Mouse (Mus musculus): ENCODE measurements around the gene BC049352.

BC049352 gene

DNA sequence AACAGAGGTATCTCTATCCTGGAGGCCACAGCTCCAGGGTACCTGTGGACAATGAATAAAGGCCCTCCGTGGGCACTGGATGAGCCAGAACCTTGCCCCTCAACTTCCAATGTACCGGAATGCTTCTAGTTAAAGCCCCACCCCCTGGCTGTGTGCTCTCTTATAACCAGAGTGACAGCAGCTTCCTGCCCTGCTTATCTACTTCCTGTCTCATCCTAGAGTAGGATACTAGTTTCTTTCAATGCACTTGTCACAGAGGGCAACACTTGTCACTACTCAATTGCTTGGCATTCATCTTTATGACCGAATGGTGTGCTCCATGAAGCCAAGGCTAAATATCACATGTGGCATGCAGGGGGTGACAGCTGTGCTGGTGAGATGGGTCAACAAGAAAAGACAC is 69.5 kb downstream of the BC049352 start:
- DNase-seq, result peak in 1 of 2 experiments; percentile 31

DNA sequence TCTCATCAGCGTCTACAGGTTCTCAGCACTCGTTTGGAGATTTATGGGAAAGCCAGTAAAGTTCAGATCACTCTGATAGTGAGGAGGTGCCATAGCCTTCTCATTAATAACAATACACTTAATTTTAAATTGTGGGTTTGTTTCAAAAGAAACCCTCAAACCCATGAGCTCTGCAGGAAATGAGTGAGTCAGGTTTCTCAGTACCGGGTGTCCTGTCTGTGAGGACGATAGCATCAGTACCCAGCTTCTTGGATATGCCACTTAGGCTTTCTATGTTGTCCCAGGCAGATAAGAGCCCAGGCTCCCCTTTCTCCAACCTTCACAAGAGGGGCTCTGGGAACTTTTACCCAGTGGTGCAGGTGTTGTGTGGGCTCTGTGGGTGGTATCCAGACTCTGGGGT is 70.2 kb downstream of the BC049352 start:
- DNase-seq, result no peak

DNA sequence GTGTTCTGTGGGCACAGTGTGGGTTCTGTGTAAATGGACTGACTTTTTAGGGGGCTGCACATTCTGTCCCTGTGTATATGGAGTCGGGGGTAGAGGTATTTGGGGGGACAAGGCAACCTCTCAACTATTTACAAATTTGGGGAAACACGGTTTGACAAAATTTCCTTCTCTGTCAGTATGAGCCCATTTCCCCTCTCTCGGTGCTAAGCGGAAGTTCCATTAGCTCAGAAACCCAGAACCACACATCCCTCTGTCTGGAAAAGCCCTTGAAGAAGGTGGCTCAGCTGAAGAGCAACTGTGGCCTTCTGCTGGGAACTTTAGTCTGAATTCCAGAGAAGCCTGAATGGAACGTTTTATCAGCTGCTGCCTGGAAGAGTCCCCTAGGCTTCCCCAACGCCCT is 70.6 kb downstream of the BC049352 start:
- no peak for DNase-seq

DNA sequence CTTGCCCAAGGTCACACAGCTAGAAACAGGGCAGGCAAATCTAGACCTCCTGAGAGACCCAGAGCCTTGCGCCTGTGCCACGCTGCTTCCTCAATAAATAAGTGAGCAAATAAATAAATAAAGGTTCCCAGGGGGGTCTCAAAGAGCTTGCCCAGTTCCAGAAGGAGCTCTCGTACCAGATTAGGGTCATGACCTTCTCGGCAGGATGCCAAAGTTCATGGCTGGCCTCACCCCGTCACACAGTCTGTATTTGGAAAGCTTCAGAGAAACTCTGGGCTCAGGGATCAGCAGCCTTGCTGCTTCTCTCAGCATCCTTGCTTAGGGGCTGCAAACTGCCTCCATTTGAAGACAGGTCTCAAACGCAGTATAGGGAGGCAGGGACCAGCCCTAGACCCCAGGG is 72.2 kb downstream of the BC049352 start:
- no peak for DNase-seq

DNA sequence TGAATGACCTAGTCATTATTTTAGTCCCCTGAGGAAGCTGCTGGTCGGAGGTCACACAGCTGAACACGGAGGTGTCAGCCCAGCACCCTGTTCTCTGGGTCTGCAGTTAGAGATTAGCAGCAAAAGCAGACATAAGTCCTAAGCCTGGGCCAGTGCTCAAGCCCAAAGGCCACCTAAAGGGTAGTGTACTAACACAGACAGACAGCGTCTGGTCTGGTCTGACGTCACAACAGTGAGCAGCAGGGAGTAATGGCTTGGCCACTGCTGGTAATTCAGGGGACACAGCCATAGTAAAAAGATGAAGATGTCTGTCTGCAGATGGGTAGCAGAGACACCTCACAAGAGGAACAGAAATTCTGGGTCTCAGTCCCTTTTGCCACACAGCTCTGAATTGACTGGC is 72.8 kb downstream of the BC049352 start:
- DNase-seq, result no peak

DNA sequence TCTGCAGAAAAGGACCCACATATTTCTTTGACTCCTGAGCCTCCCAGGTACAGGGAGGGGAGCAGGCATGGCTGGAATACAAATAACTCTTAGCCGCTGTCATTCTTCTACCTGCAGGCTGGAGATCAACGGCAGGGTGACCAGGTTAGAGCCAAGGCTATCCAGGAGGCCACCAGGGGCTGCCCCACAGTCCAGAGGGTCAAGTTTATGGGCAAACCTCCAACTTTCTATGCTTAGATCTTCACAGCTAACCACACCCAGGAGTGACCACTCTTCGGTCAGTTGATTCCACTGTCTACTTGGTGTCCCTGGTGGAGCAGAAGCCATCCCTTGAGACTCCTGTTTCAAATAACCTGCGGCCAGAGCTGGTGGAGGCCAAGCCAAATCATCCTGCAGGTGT is 73.6 kb downstream of the BC049352 start:
- no peak for DNase-seq

DNA sequence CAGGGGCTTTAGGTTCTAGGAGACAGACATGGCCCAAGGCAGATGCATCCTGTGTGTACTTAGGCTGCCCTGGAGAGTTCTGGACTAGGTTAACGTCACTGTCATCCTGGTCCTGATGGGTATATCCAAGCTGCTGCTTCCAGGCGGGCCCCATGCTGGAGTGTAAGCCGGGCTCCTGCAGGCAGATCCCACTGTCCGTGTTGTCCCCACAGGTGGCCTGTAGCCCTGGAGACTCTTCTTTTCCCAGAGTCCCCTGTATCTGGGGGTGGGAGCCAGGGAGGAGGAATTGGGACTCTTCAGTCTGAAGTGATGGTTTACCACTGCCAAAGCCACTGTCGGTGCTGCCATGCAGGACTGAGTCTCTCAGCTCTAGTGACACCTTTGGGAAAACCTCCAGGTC is 74.2 kb downstream of the BC049352 start:
- no peak for DNase-seq

DNA sequence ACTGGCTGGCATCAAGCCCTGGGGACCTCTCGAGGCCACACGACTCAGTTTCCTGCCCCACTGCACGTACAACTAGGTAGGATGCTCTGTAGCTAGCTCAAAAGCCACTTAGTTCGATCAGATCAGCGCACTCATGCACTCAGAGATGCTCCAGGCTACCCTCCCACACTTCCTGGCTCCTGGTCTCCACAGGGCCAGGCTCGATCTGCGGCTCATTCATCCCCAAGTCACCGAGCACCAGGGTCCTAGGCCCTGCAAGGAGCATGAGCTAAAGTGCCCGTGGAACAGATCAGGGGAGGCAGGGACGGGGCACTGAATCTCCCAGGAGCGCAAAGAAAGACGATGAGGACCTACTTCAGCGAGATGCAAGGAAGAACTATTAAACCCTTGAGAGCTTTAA is 77.3 kb downstream of the BC049352 start:
- DNase-seq, result no peak

DNA sequence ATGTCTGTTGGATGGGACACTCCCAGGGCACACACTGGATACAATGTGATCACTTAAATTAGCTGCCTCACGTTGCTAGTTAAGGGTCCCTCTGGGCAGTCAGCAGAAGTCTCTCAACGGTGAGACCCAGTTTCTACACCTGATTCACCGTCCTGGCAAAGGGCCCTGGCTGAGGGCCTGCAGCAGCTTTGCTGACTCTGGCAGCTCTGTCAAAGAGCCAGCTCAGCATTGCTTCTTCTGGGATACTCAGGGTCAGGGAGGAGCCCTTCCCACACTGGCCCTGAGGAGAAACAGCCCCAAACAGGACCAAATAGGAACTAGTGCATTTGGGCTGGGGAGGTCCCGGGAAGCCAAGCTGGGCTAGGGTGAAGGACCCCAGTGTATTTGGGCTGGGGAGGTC is 79.7 kb downstream of the BC049352 start:
- no peak for DNase-seq

DNA sequence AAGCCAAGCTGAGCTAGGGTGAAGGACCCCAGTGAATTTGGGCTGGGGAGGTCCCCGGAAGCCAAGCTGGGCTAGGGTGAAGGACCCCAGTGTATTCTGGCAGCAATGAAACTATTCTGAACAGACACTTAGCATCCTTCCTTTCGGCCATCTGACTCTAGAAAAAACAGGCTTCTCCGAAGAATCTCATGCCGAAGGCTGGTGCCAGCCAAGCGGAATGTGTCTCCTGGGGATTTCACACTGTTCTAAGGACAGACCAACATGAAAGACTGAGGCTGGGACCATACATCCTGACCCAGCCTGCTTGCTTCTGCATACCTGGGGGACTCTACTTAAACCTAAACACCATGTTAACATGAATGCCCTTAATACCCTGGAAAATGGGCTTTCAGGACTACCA is 80.1 kb downstream of the BC049352 start:
- no peak for DNase-seq

DNA sequence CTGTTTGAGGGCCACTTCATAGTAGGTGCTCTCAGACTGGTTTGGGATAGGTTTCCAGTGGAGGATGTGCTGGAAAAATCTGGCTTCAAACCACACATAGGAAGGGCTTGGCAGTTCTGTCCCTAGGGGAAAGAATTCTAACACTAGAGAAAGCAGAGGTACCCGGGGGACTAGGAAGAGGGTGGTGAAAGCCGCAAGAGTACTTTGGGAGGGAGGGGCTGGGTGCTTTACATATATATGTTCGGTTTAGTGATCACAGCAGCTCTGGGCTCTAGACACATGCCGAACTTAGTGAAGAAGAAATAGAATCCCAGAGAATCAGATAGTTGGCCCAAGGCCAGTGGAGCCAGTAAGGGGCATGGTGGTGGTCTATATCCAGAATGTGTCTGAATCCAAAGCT is 85.3 kb downstream of the BC049352 start:
- DNase-seq, result peak in 1 of 2 experiments; percentile 35

DNA sequence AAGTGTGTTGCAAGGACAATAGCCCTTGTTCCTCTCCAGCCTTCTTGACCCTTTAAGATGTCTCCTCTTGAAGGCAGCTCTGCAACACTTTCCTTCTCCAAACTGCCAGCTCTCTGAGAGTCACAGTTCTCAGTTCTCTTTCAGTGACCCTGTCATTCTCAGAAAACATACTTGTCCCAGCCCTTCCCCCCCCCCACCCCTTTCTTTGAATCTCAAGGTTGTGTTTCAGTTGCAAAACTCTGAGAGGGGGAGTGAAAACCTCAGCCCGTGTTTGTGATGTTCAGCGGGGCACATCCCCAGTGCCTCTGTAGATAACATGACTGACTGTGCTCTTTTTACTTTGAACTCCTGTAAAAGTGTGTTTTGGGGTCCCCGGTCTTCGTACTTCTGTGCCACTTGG is 86.3 kb downstream of the BC049352 start:
- peak in 1 of 2 experiments; percentile 24 for DNase-seq

DNA sequence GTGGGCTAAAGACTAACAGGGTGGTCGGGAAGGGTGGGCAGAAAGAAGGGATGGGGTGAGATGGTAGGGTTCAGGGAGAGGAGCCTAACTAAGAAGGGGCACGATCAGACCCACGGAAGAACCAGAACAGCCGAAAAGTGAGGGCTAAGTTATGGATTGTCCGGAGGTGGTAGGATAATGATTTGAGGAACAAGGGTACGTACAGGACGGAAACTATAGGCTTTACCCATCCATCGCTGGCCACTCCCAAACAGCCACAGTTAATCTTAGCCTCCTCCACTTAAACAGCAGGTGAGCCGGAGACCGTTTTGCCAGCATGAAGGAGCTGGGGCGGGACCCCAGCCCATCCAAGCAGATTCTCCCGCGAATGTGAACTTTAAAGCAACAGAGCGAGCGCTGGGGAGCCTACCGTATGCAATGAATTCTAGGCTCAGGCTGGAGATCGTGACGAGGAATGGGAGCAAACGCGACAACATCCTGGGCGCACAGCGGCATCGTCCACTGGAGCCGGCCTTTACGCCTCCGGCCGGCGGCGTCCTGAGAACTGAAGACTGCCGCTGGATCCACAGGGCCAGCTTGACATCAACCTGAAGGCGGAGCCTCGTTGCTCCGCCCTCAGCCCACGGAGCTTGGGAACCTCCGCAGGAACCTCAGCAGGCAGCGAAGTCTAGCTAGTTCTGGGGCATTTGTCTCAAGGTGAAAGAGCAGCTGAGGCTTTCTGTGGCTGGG is 87.0 kb downstream of the BC049352 start, which contains the start of gene Il10ra:
Il10ra (minus strand) TSS at position 553 of the 729 bp plus-strand sequence.
- DNase-seq, result peak; percentile 75 to 76

DNA sequence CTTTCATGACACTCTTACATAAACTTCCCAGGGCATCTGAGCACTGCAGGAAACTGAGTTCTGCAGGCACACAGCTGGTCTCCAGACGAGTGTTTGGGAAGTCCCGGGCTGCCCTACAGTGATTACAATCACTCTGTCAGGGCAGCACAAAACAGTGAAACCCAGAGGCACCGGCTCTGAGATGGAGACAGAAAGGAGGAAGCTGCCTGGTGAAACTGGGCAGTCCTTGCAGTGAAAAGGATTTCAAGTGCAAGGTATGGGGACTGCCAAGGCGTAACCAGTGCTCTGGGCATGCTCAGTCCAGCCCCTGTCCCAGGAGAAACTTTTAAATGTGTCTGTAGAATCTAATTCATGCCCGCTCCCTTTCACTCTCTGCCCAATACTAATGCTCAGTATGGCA is 90.4 kb downstream of the BC049352 start:
- peak; percentile 50 to 56 for DNase-seq

DNA sequence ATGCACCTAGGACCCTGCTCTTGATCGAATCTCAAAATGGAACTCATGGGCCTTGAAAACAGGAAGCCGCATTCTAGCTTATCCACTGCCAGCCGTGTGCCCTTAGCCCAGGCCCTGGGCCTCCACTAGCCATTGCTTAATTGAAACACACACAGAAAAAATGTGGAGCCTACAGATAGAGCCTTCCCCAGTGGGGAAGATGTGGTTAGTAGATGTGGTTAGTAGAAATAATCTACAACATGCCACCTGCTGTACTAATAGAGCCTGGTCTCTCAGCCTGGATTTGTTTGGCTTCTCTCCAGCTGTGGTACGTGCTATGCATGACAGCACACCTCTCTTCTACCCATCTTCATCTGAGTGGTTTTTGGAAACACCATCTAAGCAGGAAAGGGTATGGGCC is 92.4 kb downstream of the BC049352 start:
- DNase-seq, result peak in 1 of 2 experiments; percentile 29

DNA sequence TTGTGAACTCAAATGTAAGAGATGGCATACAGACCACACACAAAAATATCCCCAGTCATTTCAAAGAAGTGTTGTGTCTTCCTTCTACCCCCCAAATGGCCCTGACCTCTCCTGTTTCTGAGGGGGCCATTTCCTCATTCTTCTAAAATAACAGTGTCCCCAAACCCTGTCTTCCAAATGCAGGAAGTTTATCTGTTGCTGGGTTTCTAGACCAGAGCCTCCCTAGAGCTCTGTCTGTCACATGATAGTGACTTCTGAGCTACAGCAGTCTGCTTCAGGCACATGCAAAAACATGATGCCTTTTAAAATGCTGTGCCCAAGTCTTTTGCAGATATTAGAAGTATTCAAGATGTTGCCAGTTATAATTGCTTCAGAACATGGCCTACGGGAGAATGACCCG is 92.8 kb downstream of the BC049352 start:
- no peak for DNase-seq

DNA sequence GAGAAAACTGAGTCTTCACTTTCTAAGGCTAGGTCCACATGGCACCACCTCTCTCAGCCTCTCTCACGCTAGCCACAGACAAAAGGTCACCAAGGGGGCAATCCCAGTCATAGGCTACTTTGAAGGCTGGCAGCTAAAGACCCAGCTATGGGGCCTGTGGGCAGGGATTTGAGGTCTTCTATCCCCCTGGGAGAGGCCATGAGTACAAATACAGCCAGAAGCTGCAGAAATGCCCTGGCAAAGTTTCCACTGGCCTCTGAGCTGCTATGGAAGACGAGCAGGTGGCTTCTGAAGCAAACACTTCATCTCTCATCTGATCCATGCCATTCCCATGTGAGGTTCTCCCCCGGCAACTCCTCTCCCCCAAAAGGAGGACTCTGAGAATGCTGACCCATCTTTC is 98.3 kb downstream of the BC049352 start:
- DNase-seq, result no peak

DNA sequence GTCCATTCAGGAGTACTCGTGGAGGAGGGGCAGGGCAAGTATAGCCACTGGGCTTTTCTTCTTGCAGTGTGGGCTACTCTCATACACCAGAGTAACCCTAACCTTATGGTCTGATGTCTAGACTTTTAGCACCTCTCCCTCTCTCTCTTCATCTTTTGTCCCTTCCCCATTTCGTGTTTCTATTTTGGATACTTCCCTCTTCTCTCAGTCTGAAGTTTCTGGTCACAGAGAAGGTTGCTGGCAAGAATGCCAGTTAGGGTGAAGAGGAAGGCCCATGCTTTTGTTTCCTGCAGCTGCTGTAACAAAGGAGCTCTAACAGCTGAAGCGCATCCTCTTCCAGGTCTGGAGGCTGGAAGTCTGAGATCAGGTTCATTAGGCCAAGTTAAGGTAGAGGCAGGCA is 99.1 kb downstream of the BC049352 start:
- DNase-seq, result no peak

DNA sequence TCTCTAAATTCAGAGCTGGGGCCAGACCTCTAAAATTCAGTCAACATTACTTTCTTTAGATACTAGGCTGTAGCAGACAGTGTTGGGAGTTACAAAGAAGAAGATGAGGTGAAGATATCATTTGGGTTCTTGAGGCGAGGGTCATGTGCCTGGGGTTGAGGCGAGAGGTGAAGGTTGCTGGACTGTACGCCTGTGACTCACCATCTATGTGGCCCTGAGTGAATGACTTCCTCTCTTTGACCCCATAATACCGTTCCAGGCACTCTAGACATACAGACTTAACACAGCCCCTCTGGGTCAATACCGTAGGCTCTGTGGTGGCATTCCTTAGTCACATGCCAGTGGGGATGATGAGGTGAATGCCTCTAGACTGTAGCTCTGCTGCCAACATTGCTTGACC is 100.7 kb downstream of the BC049352 start:
- DNase-seq, result no peak

DNA sequence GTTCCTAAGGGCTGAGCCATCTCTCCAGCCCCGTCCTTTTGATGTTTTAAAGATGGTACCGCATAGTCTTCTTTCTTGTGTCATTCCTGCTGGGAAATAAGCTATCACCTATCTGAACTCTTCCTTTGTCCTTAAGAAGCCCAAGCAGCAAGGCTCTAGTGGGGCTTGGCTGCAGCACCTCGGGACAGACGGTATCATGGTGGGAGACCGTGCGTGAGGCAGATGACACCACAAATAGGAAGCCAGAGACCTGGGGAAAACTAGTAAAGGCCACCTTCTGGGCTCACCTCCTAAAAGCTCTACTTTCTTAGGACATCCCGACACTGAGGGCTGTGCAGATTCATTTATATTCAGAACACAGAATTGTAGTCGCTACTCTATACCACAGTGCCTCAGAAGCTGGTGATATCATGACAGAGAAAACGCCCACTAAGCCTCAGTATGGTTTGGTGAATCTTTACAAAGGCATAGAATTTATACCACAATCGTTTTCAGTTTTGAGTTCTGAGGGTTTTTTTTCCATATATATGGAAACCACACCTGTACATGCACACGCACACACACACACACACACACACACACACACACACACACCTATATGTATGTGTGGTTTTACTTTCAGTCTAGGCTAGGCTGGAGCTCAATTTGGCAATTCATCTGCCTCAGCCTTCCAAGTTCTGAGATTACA is 109.8 kb downstream of the BC049352 start:
- DNase-seq, result no peak

DNA sequence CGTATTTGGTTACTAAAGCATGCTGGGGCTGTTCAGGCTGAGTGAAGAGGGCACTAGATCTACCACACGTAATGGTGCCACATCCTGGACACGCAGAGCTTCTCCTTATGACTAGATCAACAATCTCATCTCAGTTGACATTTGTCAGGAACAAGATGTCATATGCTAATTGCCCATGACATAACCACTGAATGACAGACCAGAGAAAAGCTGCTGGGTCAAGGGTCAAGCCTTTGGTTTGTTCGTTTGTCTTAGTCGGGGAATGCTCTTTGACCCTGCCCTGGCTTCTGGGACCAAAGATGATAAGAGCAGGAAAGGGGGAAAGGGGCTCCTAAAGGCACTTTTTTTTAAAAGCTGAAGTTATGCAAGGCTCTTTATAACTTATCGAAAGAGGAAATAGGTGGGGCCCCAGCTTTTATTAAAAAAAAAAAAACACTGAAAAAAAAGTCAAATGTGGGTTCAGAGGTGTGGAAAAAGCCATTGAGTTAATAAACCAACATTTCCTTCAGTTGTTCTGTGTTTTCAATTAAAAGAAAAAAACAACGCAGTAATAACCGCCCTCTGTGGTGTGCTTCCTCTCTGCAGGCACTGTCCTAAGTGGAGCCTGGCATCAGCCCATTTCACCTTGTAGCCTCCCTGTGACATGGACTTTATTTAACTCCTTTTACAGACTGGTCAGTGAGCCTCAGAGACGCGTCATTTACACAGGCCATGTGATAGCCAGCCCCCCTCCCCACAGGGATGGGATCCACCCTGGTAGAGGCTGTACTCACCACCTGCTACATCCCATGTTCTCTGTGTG is 112.6 kb downstream of the BC049352 start:
- peak; percentile 53 to 57 for DNase-seq

DNA sequence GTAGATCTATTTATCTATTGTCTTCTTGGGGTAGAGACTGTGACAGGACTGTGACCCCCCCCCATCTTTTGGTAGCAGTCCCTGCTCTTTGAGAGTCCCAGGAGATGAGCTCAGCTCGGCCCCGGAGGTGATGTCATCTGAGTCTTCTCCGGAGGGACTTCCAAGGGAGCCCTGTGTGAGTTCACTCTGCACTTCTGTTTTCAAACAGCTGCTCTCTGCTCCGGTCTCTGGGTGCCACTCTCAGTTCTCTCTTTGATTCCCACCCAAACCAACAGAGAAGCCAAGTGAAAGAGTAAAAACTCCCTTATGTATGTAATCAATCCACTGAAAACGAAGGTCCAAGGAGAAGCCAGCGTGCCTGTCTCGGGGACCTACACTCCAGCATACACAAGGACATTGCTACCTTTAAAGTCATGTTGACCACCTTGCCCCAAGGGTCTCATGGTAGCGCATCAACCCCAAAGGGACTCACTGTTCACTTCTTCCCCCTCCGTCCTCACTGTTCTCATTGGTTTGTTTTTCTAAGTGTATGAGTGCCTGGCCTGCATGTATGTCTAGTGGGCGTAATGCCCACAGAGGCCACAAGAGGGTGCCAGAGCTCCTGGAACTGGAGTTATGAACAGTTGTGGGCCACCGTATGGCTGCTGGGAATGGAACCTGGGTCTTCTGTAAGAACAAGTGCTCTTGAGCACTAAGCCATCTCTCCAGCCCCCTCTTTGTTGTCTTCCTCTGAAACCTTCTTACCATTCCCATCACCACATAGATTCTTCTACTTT is 117.6 kb downstream of the BC049352 start:
- DNase-seq, result peak; percentile 72 to 74

Measured in spleen, adult 18-20 months (tissue).